Mouse (Mus musculus) heart, postnatal 0 days (tissue): ENCODE measurements around the gene Nhsl2.

ENCODE experiments used
- CTCF ChIP-seq: IDR thresholded peaks from 2 replicates; pipeline ENCODE4 v1.5.1; 2016; ENCODE audit warnings: antibody characterized with exemption, control low read depth, low read depth
- EP300 ChIP-seq: IDR thresholded peaks from 2 replicates; pipeline ENCODE4 v1.6.1; 2016; ENCODE audit warnings: antibody characterized with exemption, low read depth

- TF ChIP-seq EP300 = no peak
- no peak for TF ChIP-seq CTCF
Measured at GRCm38 (mm10) chrX:102094381-102094904, 245.3 kb downstream of the Nhsl2 start.
